Mouse (Mus musculus): Measurements from ENCODE around the gene Btbd35f4.
"Not testable (repeated sequence)": the region's sequence is repeated elsewhere in the genome, so short reads cannot be mapped to it uniquely, and the experiment has no call there.

GRCm38 (mm10) chrX:4840016-4840415 lies 39.7 kb downstream of the Btbd35f4 start:
- not testable (repeated sequence) for TF ChIP-seq CTCF, POLR2A (IDR thresholded peaks at IDR 0.05; ENCODE audit: extremely low read depth, insufficient read depth, low read length)
